Mouse (Mus musculus): ENCODE results near the gene Gkn2. TPM values are rescaled to one million over a fixed set of nuclear protein-coding genes. Genes with fewer than 3 reads are reported as not detected.

Gkn2 gene
- total RNA-seq (2021), result not detected

DNA sequence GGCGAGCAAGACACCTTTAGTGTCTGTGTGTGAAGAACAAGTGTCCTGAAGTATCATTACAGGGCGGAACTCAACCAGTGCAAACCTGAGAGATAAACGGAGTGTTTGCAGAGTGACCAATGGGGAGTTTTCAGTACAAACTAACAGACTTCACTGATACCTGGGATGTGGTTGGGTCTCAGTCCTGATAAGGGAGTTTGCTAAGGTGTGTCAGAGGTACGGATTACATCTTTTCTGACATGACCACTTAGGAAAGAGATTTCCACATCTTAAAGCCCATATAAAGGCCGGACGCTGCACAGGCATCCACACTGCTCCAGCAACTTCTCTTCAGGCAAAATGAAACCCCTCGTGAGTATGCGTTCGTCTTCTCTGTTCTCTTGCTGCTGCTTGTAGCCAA is at the start of gene Gkn2:
Gene Gkn2 (plus strand): TSS at position 301 of the 400 bp plus-strand sequence.
- no peak for DNase-seq (ENCODE audit: low spot score)

DNA sequence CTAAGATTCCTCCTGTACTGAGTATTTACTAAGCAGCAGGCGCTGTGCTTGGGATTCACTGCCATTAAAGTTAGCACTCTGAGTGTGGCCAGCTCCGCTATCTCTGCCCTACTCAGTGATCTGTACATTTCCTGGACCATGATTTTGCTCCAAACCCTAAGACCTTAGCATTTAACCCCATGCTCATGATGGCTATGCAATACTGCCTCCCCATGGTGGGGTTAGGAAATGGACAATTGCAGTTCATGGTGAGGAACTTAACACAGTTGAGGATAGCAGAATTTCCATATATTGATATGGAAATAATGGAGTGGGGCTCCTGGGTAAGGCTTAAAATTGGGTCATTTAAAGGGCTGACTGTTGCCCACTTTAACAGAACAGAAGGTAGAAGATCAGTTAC is 49.8 kb upstream of the Gkn2 start:
- intact Hi-C loops (cut with DNase I), result loop anchor here (1.0 kb wide), 1 partner anchor 222 kb away; no protein-coding TSS in a partner anchor
- DNase-seq (ENCODE audit: low spot score), result no peak

More for the DNA sequence above, at the start of gene Gkn2:
- intact Hi-C loops (cut with DNase I), result no loop called here

DNA sequence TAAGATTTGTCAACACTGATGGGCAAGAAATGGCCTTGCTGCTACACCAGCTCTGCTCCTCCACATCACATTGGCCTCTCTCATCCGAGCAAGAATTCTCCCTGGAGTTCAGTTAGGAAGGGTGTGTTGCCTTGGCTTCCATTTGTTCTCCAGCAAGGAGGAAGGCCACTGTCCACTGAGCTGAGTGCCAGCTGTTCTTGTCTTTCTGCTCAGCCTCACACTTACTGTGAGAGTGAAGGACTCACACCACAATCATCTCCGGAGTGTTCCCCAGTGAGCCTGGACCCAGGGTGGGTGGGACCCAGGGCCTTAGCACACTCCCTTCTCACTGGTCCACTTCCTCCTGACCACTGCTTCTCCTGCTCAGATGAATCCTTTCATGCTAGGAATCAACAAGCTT is 46.2 kb upstream of the Gkn2 start:
- intact Hi-C loops (cut with DNase I), result no loop called here
- no peak for DNase-seq (ENCODE audit: low spot score)

DNA sequence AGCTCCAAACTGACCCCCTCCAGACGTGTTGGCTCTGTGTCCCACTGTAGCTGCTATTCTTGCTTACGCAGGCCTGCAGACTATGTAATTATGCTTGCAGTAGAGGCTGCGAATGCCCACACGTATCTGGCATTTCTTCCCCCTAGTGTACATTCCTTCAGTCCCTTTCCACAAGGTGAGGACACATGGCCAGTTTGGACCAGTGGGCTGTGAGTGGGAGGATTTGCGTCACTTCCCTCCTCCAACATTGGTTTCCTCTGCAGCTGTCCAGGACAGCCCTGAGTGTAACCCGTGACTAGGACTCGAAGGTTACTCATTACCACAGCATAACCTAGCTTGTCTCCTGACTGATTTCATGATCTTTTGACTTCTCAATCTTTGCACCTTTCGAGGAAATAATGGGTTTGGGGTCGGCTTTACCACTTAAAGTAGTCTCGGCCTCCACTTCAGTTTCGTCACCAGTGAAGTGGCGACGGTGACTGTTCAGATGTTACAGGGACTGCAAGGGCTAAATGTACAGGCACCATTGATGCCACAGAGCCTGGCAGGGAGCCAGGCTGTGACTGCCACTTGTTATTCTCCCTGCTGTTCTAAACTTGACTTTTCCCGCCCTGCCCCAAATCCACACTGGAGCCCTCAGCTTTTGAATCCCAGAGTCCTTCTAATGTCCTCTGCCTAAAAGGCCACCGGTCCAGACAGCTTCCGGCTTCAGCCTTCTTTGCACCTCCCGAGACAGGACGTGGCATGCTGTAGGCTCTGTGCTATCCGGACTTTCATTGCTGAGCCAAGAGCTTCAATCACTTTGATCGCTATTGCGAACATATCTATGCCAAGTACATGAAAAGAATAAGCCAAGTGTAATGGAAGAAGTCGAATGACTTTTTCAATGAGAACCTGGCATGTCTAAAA is 44.6 kb upstream of the Gkn2 start:
- DNase-seq (ENCODE audit: low spot score), result no peak
- intact Hi-C loops (cut with DNase I), result no loop called here

DNA sequence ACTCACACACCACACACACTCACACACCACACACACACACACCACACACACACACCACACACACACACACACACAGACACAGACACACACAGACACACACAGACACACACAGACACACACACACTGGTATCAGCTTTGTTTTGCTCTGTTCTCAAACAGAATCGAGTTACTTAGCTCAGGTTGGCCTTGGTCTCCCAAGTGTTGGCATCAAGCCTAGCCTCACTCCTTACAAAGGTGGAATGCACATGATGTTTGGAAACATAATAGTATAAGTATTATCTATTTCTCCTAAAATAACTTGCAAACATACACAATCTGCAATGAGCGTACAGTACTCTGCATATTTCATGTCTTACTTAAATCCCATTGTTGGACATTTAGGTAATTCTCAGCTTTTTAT is 40.8 kb upstream of the Gkn2 start:
- intact Hi-C loops (cut with DNase I), result no loop called here
- no peak for DNase-seq (ENCODE audit: low spot score)

DNA sequence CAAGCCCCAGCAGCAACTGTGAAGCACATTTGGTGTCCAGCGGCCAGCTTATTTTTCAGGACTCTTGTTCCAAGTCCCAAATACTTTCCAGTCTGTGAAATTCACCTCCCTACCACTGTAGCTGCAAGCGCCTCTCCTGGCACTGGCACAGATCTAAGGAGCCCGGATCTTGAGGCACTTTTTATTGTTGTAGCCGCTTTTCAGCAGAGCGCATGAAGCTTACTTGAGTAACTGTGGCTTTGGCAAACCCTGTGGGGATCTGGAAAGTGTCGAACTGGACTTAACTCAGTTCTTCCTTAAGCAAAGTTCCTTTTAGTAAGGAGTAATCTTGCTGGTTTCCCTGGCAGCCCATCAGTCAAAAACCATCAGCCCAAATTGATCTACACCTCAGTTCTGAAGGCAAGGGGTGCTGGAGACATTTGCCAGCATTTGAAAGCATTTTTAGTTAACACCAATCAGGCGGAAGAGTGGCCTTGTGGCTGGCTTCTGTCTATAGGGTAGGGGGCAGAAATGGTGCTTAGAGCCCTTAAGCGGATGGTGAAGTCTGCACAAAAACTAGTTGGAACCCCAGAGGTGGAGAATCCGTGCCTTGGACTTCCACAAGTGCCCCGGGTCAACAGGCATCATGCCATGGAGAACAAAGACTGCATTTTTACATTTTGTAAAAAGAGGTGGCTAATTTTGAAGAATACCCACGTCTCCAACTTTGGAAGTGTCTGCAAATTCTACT is 38.6 kb upstream of the Gkn2 start:
- no peak for DNase-seq (ENCODE audit: low spot score)

DNA sequence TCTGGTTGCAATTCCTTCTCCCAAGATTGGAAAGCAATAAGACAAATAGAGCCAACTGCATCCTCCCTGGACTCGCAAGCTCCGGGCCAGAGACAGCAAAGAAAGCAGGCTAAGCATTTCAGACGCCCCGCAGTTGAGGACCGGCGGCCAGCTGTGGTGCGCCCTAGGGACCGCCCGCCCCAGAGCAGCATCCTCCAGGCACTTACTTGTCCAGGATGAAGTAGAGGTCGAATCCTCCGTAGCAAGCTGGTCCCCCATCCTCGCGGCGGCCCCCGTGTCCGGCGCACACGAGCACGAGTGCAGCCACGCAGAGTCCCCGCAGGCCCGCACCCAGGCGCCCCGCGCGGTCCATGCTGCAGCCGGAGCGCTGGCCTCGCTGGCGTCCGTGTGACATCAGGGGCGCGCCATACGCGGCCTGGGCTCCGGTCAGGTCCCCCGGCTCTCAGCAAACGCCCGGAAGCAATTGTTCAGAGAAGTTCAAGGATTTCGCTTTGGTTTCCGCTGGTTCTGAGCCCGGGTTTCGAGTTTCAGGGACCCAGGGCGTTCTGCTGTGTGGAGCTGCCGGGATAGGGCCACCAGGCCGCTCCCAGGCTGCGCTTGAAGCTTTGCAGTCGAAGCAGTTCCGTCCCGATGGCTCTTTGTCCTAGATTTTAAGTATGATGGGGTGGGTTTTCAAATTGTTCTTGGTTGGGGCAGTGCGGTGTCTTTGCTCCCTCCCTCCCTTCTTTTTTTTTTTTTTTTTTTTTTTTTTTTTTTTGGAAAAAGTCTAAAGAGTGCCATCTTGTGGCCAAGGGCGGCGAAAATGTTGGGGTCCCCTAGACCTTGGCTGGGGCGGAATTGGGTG is 37.8 kb upstream of the Gkn2 start, which contains the start of gene Antxr1:
Gene Antxr1 (minus strand): TSS at position 731 of the 844 bp plus-strand sequence.
- DNase-seq (ENCODE audit: low spot score), result peak; percentile 27
- intact Hi-C loops (cut with DNase I), result loop anchor here (1.0 kb wide), 1 partner anchor 234 kb away; no protein-coding TSS in a partner anchor

More for the DNA sequence above, 38.6 kb upstream of the Gkn2 start:
- intact Hi-C loops (cut with DNase I), result loop anchor here (1.0 kb wide), 1 partner anchor 233 kb away; no protein-coding TSS in a partner anchor

DNA sequence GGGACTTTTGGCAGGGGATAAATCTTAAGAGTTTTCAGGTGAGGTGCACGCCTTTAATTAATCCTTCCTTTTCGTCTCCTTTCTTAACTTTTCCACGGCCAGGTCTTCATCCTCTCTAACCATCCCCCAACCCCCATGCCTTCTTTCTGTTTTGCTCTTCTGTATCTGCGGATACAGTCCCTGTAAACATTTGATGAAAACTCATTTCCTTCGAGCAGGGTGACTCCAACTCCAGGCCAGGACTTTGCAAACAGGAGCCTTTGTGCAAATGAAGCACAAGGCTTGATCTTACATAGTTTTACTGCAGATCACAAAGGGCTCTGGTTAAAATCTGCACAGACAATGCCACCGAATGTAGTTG is 37.2 kb upstream of the Gkn2 start:
- DNase-seq (ENCODE audit: low spot score), result no peak
- intact Hi-C loops (cut with DNase I), result loop anchor here (1.0 kb wide), 1 partner anchor 235 kb away; no protein-coding TSS in a partner anchor

DNA sequence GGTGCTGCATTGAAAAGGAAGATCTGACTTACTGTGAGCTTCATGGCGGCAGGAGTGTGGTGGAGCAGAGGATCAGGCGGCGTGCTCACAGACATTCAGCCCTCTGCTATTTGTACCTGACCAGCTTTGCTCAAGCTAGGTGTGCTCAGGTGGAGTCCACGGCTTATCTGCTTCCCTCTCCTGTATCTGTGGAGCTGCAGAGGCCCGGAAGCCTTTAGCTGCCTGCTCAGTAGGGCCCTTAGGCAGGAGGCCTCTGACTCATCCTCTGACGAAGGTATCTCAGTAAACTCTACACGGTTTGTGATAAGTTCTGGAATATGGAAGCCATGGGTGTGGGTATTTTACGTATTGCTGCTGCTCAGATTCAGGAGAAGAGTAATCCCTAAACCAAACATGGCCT is 22.3 kb upstream of the Gkn2 start, which contains the start of gene Gkn1:
Gene Gkn1 (minus strand): TSS at position 114 of the 400 bp plus-strand sequence.
- intact Hi-C loops (cut with DNase I), result no loop called here
- no peak for DNase-seq (ENCODE audit: low spot score)

DNA sequence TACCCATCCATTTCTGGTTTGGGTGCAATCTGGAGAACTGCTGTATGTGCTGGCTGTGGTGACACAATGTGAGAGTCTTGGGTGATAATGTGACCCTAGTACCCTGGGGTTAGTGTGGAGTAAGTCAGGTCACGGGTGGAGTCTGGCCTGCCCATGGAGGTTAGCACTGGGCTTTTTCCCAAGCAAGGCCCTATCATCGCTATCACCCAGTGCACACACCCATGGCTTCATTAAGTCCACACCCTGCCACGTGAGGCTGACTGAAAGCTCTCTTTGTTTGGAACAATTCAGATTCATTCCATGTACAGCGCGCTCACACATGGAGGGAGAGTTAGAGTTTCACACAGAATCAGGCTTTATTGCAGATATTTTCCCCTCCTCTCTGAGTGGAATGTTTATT is 18.7 kb upstream of the Gkn2 start:
- DNase-seq (ENCODE audit: low spot score), result no peak
- intact Hi-C loops (cut with DNase I), result no loop called here

DNA sequence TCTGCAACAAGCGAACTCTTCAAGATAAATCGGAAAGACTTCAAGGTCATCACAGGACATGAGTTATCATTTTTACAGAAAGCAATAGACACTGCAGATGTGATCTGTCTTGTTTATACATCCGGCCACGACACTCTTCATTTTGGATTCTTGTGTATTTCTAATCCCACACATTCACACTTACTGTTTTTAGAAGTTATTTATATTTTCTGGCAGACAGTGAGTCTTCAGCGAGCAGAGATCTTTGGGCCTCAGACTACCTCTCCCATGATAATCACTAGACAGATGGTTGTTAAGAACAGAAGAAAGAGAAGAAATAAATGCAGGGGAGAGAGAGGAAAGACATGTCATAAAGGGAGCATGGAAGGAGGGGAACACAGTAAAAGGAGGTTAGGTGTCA is 3.9 kb upstream of the Gkn2 start:
- intact Hi-C loops (cut with DNase I), result no loop called here
- DNase-seq (ENCODE audit: low spot score), result no peak

DNA sequence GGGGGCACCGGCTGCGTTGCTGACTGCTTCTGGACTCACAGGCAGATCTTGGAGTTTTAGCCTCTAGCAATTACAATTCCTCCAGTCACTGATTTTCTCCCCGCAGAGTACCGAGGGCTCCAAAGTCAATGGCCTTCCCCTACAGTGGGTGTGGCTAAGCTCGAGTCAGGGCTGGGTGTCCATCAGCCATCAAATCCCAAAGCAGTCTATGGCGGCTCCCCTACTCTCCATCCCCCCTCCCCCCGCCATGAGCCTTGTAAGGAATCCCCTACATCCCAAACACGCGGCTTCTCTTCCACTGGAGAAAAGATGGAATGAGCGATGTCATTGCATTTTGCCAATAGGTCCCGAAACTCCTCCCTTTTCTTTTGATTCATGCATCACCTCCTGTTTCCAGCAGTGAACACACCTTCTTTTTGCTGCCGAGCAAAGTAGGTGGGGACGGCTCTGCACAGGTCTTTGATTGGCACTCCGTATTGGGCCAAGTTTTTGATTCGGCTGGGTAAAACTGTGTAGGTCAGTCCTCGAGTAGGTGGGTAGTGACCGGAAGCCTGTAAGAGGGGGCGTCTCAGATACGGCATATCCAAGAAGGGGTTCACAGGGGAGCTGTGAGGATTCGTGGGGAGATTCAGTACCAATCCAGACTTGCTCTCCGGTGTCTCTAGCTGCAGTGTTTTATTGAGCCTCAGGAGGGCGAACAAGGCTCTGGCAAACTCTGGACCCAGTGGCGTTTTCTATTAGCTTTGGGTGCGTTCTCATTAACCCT is 11.0 kb downstream of the Gkn2 start:
- intact Hi-C loops (cut with DNase I), result no loop called here
- DNase-seq (ENCODE audit: low spot score), result no peak

DNA sequence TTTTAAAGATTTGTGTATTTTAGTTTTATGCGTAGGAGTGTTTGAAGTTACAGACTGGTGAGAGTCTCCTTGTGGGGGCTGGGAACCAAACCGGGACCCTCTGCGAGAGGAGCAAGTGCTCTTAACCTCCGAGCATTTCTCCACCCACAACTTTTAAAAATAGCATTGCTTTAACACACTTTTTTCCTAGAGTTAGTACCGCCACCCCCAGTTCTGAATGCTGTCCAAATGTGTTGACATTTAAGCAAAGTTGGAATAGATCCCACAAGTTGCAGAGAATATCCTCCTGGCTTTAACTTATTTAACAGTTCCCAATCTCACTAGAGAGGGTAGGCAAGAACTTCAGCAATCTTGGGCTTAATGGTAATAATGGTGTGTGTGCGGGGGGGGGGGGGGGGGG is 11.6 kb downstream of the Gkn2 start:
- DNase-seq (ENCODE audit: low spot score), result no peak
- intact Hi-C loops (cut with DNase I), result no loop called here

DNA sequence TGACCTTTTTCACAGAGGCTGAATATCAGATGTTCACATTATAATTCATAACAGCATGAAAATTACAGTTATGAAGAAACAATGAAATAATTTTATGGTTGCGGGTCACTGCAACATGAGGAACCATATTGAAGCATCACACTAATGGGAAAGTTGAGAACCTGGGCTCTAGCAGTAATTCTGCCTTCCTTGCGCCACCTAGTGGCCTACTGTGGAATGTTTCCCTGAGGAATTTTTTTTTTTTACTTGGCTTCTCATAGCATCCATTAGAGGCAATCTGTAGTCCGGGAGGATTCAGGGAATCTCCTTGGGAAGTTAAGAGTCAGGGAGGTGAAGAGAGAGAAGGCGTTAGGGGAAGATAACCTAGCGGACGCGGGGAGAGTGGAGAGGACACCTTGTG is 13.0 kb downstream of the Gkn2 start:
- intact Hi-C loops (cut with DNase I), result loop anchor here (1.0 kb wide), 1 partner anchor 285 kb away; no protein-coding TSS in a partner anchor
- no peak for DNase-seq (ENCODE audit: low spot score)

DNA sequence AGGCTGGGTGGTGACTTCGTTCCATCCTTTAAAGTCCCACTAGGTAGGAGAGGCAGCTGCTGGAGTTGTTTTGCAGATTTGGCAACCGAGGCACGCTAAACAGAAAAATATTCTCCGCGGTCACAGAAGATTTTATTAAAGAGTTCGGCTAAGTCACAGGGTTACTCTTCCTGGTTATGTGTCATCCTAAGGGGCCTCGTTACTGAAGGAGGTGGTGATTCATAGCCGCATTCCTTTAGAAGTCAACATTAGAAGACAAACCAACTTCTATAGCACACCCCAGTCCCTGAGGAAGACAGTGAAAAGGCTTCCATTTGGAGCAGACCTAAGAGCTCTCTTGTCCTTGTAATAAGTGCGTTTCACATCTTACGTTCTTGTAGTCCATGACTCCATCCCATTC is 13.5 kb downstream of the Gkn2 start:
- DNase-seq (ENCODE audit: low spot score), result no peak
- intact Hi-C loops (cut with DNase I), result loop anchor here (1.0 kb wide), 1 partner anchor 285 kb away; no protein-coding TSS in a partner anchor

DNA sequence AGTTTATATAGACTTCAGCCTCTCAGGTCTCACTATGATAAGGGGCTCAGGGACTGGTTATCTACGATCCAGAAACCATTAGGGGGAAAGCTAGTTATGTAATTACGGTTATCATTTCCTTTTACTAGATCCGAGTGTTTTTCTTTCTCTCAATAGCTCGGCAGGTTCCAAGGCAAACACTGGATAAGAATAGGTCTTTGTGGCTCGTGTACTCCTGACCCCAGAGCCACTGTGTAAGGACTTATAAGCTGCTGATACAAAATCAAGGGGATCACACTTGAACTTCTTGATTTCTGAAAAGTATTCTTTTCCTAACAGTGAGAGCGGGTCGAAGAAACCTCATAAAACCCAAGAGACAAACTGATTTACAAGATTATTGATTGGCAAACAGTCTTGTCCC is 15.7 kb downstream of the Gkn2 start, which contains the start of gene Gkn3:
Gene Gkn3 (minus strand): TSS at position 59 of the 400 bp plus-strand sequence.
- no peak for DNase-seq (ENCODE audit: low spot score)
- intact Hi-C loops (cut with DNase I), result no loop called here

DNA sequence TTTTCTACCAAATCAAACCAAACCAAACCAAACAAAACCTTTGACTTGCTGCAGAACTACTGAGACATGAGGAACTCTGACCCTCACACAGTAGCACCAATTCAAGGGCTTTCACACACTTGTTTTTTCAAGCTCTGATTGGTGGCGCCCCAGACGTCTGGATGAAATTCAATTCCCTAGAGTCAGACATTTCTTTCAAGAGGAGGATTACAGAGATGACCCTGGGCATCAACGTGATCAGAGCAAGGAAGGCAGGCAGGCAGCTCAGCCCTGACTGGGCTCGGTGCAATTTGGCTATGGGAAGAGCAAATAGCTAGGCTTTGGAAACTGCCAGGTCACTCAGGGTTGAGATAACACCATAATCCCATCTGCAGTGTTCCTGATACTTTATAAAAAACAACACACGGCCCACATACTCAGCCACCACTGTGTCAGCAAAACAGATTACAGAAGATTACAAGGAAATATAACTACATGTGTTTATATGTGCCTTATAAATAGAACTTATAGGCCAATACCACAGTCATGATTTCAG is 16.4 kb downstream of the Gkn2 start:
- intact Hi-C loops (cut with DNase I), result no loop called here
- DNase-seq (ENCODE audit: low spot score), result no peak

DNA sequence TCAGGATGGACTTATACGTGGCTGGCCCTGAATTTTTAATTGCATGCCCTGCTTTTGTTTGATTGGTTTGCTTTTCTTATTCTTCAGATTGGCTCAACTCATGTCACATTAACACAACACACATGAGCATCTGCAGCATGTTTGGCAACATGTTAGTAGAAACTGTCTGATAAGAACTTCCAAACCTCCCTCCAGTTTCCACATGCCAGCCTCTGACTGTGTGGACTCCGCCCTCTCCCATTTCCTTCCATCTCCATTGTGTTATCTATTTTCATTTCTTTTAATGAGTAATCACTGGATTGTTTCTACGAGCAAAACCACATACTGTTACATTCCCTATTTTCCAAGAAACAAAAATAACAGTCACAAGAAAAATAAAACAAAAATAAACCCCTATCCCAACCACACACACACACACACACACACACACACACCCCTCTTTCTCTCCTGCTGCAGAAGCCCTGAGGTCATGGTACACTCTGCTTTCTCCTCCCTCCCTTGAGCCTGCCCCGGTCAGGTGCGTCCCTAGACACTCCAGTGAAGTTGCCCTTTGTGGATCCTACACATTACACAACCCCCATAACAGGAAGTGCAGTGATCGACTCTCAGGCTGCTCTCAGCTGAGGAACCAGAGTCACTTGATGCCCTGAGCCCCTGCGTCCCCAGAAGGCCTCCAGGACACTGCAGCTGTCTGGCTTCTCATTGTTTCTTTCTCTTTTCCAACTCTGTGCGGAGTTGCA is 20.5 kb downstream of the Gkn2 start:
- intact Hi-C loops (cut with DNase I), result no loop called here

More for the DNA sequence above, 20.5 kb downstream of the Gkn2 start:
- no peak for DNase-seq (ENCODE audit: low spot score)
